Mouse (Mus musculus): ENCODE data around the gene Hspe1.

DNA sequence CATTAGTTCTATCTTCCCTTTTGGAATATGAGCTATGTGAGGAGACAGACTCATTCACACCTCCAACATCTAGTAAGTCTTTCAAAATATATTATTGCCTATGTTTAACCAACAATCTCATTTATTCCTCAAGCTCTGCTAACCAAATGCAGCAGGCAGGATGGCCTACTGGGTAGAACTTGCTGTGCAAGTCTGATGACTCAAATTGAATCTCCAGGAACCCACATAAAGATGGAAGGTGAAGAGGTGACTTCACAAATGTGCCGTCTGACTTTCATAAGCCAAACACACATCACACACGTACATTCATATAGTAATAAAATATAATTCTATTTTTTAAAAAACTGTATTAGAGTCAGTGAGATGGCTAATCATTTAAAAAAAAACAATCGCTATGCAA is 36.3 kb upstream of the Hspe1 start:
- TF ChIP-seq UBTF (IDR thresholded peaks at IDR 0.05; ENCODE audit: low read depth, low read length) (no peak), CTCF (conservative IDR thresholded peaks at IDR 0.05 in 1 of 2, IDR thresholded peaks at IDR 0.05 in 1 of 2; ENCODE audit: low read depth in 2 of 2, low read length in 2 of 2) (no peak), IRF4 (IDR thresholded peaks at IDR 0.05; ENCODE audit: low read depth, low read length) (no peak), POLR2A (IDR thresholded peaks at IDR 0.05; ENCODE audit: low read depth, low read length) (no peak)
